Mouse (Mus musculus): ENCODE results near the gene Terb2. TPM values are rescaled to one million over a fixed set of nuclear protein-coding genes. Genes with fewer than 3 reads are reported as not detected.

Gene Terb2
- polyA plus RNA-seq, 1 experiment from 2014 or later, result not detected

DNA sequence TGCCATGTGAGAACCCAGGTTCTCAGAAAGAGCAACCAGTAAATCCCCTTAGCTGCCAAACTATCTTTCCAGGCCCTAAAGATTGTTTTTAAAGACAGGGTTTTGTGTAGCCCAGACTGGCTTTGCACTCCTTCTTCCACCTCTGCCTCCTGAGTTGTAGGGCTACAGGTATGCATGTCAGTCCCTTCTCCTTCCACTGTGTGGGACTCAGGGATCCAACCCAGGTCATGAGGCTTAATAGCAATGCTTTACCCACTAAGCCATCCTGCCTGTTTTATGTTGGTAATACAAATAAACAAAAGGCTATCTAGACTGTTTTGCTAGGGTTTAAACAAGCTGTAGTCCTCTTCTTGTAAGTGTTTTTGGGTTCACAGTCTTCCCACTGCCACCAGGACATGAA is 28.5 kb upstream of the Terb2 start:
- Histone ChIP-seq H3K4me2 (ENCODE audit: low read depth, low read length) (no peak overlapping the region), H3K4me1 (replicated peaks; ENCODE audit: control insufficient read depth, insufficient read depth, low read length) (peaks cover 4% of the 10 kb centered on the region; the same call in 1 of the 2 replicates), H3K27ac (ENCODE audit: low read length) (no peak overlapping the region), H3K9me3 (ENCODE audit: control insufficient read depth, low read length) (no peaks in the 10 kb centered on the region), H3K4me3 (ENCODE audit: low read length) (no peak overlapping the region), H3K9ac (ENCODE audit: low read length) (no peak overlapping the region), H3K36me3 (ENCODE audit: control insufficient read depth, insufficient read depth, low read length) (peaks cover 4% of the 10 kb centered on the region; the same call in 1 of the 2 replicates), H3K27me3 (ENCODE audit: control insufficient read depth, insufficient read depth, low read depth, low read length) (no peaks in the 10 kb centered on the region)
- ATAC-seq (ENCODE audit: low read depth), result no peak

DNA sequence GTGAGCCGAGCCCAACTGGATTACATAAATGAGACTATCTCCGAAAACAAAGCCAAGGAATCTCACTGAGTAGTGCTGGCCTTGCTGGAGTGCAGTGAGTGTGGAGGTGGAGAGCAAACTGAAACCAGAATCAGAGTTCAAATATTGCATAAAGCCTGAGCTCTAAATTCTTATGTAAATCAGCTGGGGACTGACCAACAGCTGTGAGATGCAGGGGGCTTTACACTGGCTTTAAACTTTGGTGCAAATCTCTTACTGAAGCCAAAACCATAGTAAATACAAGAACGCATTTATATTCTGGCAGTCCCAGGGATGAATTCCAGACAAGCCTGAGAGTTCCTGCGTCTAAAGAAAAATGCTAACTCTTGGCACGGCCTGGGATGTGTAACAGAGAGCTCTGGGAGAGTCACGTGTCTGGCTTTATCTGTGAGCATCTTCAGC is 27.7 kb upstream of the Terb2 start:
- H3K27ac ChIP-seq (ENCODE audit: low read length), result 0 out of 2 replicates have a peak overlapping the region, but pooled peaks have one; percentile 19
- H3K4me2 ChIP-seq (ENCODE audit: low read depth, low read length), result no peak overlapping the region
- H3K36me3 ChIP-seq (ENCODE audit: control insufficient read depth, insufficient read depth, low read length), result peaks cover 4% of the 10 kb centered on the region; the same call in 1 of the 2 replicates
- H3K9ac ChIP-seq (ENCODE audit: low read length), result no peak overlapping the region
- H3K27me3 ChIP-seq (ENCODE audit: control insufficient read depth, insufficient read depth, low read depth, low read length), result no peaks in the 10 kb centered on the region
- H3K4me1 ChIP-seq (replicated peaks; ENCODE audit: control insufficient read depth, insufficient read depth, low read length), result peaks cover 4% of the 10 kb centered on the region; the same call in 1 of the 2 replicates
- WGBS, result 17% methylated on average over 6 of the region's 6 CpGs
- no peaks in the 10 kb centered on the region for H3K9me3 ChIP-seq (ENCODE audit: control insufficient read depth, low read length)
- H3K4me3 ChIP-seq (ENCODE audit: low read length), result no peak overlapping the region
- peak; percentile 66 for ATAC-seq (ENCODE audit: low read depth)

DNA sequence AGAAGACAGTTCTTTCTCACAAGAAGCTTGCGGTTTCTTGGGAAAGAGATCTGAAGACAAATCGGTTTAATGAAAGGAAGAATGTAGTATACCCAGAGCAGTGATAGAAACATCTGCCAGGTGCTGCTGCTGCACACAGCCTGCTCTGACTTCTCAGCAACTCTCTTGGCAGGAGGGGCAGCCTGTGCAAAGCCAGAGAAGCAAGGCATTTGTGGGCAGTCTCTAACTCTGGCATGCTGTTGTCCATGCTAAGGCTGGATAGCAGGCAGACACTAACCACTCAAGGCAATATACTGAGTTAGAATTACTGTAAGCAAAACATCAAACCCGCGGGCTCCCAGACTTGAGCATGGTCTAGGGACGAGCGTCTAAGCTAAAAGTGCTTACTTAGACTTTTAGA is 26.4 kb upstream of the Terb2 start:
- Histone ChIP-seq H3K4me1 (replicated peaks; ENCODE audit: control insufficient read depth, insufficient read depth, low read length) (peaks cover 4% of the 10 kb centered on the region; the same call in 1 of the 2 replicates), H3K36me3 (ENCODE audit: control insufficient read depth, insufficient read depth, low read length) (peaks cover 4% of the 10 kb centered on the region; the same call in 1 of the 2 replicates), H3K4me3 (ENCODE audit: low read length) (no peak overlapping the region), H3K9ac (ENCODE audit: low read length) (no peak overlapping the region), H3K4me2 (ENCODE audit: low read depth, low read length) (no peak overlapping the region), H3K9me3 (ENCODE audit: control insufficient read depth, low read length) (no peaks in the 10 kb centered on the region), H3K27ac (ENCODE audit: low read length) (no peak overlapping the region), H3K27me3 (ENCODE audit: control insufficient read depth, insufficient read depth, low read depth, low read length) (no peaks in the 10 kb centered on the region)
- WGBS, result 70% methylated on average over 6 of the region's 6 CpGs
- ATAC-seq (ENCODE audit: low read depth), result no peak

DNA sequence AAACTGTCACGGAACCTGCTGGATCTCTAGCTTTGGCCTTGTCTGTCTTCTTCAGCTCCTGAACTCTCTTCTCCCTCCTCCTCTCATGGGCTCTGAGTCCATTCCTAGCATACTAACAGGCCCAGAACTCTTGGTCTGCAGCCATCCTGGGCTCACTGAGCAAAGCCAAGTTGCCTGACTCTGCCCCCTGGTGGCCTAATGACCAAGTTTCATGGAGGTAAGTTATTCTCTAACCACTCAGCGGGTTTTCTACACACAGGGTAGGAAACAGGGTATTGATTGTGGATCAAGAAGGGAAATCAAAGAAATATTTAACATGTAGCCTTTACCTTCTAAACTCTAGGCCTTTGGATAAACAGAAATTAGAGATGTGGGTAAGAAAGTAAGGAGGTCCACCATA is 25.4 kb upstream of the Terb2 start, which contains the start of gene Trim69:
TSS of gene Trim69 (plus strand) at position 21 of the 400 bp plus-strand sequence.
- WGBS, result 36% methylated on average over 2 of the region's 2 CpGs
- peak; percentile 72 for ATAC-seq (ENCODE audit: low read depth)
- Histone ChIP-seq H3K27me3 (ENCODE audit: control insufficient read depth, insufficient read depth, low read depth, low read length) (no peaks in the 10 kb centered on the region), H3K4me1 (replicated peaks; ENCODE audit: control insufficient read depth, insufficient read depth, low read length) (peaks cover 4% of the 10 kb centered on the region; the same call in 1 of the 2 replicates), H3K9ac (ENCODE audit: low read length) (no peak within 1 kb of the TSS), H3K9me3 (ENCODE audit: control insufficient read depth, low read length) (no peaks in the 10 kb centered on the region), H3K36me3 (ENCODE audit: control insufficient read depth, insufficient read depth, low read length) (no peaks in the 10 kb centered on the region), H3K27ac (ENCODE audit: low read length) (no peak within 1 kb of the TSS), H3K4me2 (ENCODE audit: low read depth, low read length) (no peak within 1 kb of the TSS), H3K4me3 (ENCODE audit: low read length) (no peak within 1 kb of the TSS)

DNA sequence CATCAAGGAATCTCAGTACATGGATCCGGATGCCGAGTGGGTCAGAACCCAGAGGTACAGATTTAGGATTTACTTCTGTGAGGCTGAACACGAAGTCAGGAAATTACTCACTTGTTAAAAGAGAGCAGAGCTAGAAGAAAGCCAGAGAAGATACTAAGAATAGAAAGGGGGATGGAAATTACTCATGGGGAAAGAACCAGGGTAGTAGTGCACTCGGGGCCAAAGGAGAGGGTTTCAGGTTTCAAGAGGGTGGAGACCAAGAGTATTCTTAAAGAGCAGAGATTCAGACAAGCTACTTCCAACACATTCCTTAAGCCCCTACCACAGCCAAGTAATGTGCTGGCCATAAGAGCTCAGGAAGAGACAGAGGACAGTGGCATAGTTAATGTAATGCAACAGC is 24.5 kb upstream of the Terb2 start:
- Histone ChIP-seq H3K9me3 (ENCODE audit: control insufficient read depth, low read length) (no peaks in the 10 kb centered on the region), H3K4me3 (ENCODE audit: low read length) (no peak overlapping the region), H3K27ac (ENCODE audit: low read length) (no peak overlapping the region), H3K9ac (ENCODE audit: low read length) (no peak overlapping the region), H3K27me3 (ENCODE audit: control insufficient read depth, insufficient read depth, low read depth, low read length) (no peaks in the 10 kb centered on the region), H3K4me1 (replicated peaks; ENCODE audit: control insufficient read depth, insufficient read depth, low read length) (peaks cover 4% of the 10 kb centered on the region; the same call in 1 of the 2 replicates), H3K4me2 (ENCODE audit: low read depth, low read length) (no peak overlapping the region), H3K36me3 (ENCODE audit: control insufficient read depth, insufficient read depth, low read length) (no peaks in the 10 kb centered on the region)
- WGBS, result 33% methylated on average over 4 of the region's 4 CpGs
- peak; percentile 56 for ATAC-seq (ENCODE audit: low read depth)

DNA sequence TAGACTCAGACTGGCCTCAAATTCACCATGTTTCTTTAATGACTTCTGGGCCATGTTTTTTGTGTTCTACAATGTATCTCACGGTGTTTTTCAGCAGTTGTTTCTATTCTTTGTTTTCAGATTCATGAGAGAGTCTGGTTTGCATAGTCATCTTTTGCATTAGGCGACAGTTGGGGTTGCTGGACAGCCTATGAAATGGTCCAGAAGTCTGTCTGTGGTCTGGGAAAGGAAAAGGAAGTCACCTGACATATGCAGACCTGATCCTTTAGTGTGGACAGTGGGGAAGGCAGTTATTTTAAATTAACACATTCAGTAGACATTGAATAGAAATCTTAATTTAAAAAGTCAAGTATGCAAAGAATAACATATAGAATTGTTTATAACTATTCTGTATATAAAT is 23.5 kb upstream of the Terb2 start:
- no peak overlapping the region for H3K4me2 ChIP-seq (ENCODE audit: low read depth, low read length)
- H3K27me3 ChIP-seq (ENCODE audit: control insufficient read depth, insufficient read depth, low read depth, low read length), result no peaks in the 10 kb centered on the region
- H3K9me3 ChIP-seq (ENCODE audit: control insufficient read depth, low read length), result no peaks in the 10 kb centered on the region
- no peaks in the 10 kb centered on the region for H3K36me3 ChIP-seq (ENCODE audit: control insufficient read depth, insufficient read depth, low read length)
- peaks cover 4% of the 10 kb centered on the region; the same call in 1 of the 2 replicates for H3K4me1 ChIP-seq (replicated peaks; ENCODE audit: control insufficient read depth, insufficient read depth, low read length)
- H3K9ac ChIP-seq (ENCODE audit: low read length), result no peak overlapping the region
- H3K27ac ChIP-seq (ENCODE audit: low read length), result no peak overlapping the region
- ATAC-seq (ENCODE audit: low read depth), result no peak
- no peak overlapping the region for H3K4me3 ChIP-seq (ENCODE audit: low read length)
- WGBS, result 80% methylated on average over 2 of the region's 2 CpGs

DNA sequence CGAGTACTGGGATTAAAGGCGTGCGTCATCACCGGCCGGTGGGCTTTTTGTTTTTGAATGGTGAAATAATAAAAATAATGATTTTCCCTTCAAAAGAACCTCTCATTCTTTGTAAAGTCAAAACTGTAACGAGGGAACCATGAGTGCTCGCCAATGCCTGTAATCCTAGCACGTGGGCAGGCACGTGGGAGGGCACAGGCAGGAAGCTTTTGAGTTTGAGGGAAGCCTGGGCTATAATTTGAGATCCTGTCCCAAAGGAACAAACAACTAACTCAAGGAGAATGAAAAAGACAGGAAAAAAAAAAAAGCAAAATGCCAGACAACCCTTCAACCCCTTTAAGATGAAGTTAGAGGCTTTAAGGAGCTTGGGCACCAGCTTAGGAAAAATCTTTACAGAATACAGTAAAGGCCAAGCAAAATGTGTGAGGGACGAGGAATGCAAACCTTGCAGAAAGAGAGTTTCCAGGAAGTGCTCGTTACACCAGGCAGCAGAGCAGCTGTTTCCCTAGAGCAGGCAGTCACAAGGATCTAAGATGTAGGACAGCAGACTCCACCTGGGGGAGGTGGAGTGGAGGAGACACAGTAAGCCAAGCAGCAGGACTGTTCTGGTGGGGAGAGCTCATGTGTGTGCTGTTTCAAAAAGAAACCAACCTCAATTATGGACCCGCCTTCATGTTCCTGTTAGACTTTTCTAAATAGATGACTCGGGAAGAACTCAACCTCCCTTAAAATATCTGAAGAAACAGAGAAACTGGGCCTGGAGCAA is 22.5 kb upstream of the Terb2 start:
- no peaks in the 10 kb centered on the region for H3K36me3 ChIP-seq (ENCODE audit: control insufficient read depth, insufficient read depth, low read length)
- no peaks in the 10 kb centered on the region for H3K9me3 ChIP-seq (ENCODE audit: control insufficient read depth, low read length)
- H3K4me1 ChIP-seq (replicated peaks; ENCODE audit: control insufficient read depth, insufficient read depth, low read length), result peaks cover 4% of the 10 kb centered on the region; the same call in 1 of the 2 replicates
- no peak overlapping the region for H3K27ac ChIP-seq (ENCODE audit: low read length)
- H3K27me3 ChIP-seq (ENCODE audit: control insufficient read depth, insufficient read depth, low read depth, low read length), result no peaks in the 10 kb centered on the region
- 69% methylated on average over 13 of the region's 13 CpGs for WGBS
- ATAC-seq (ENCODE audit: low read depth), result no peak
- H3K9ac ChIP-seq (ENCODE audit: low read length), result no peak overlapping the region
- no peak overlapping the region for H3K4me3 ChIP-seq (ENCODE audit: low read length)
- no peak overlapping the region for H3K4me2 ChIP-seq (ENCODE audit: low read depth, low read length)

DNA sequence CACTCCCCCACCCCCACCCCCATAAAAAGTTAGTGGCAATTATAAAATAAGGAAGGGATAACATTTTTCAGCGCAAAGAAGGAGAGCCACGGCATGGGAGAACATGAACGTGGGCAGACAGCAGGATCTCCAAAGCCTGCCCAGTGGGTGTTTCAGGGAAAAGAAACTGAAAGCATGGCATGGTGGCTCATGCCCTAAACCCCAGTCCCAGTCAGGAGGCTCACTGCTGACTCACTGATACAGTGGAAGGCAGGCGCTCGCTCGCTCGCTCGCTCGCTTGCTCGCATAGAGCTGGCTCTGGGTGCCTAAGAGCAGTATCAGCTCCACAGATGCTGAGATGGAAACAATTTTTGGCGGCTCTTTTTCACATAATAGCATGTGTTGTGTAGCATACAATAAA is 21.8 kb upstream of the Terb2 start:
- ATAC-seq (ENCODE audit: low read depth), result no peak
- Histone ChIP-seq H3K4me2 (ENCODE audit: low read depth, low read length) (no peak overlapping the region), H3K9ac (ENCODE audit: low read length) (no peak overlapping the region), H3K4me1 (replicated peaks; ENCODE audit: control insufficient read depth, insufficient read depth, low read length) (no peaks in the 10 kb centered on the region; the same call in 1 of the 2 replicates), H3K4me3 (ENCODE audit: low read length) (no peak overlapping the region), H3K27ac (ENCODE audit: low read length) (no peak overlapping the region), H3K36me3 (ENCODE audit: control insufficient read depth, insufficient read depth, low read length) (no peaks in the 10 kb centered on the region), H3K27me3 (ENCODE audit: control insufficient read depth, insufficient read depth, low read depth, low read length) (no peaks in the 10 kb centered on the region), H3K9me3 (ENCODE audit: control insufficient read depth, low read length) (no peaks in the 10 kb centered on the region)
- 79% methylated on average over 11 of the region's 11 CpGs for WGBS

DNA sequence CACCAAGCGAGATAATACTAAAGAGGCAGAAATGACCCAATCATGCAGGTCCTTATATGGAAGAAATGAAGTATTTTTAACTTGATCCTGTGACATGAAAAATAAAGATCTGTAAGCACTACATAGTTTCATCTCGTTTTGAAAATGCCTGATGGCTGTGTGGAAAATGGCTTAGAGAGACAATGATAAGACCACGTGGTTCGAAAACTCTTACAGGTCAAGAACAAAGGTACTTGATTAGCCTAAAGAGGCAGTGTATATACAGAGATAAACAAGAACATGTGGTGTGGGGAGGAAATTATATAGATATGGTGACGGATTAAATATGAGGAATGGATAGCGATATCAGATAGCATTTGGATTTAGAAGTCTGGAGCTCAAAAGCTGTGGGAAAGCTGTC is 14.8 kb upstream of the Terb2 start:
- Histone ChIP-seq H3K4me3 (ENCODE audit: low read length) (no peak overlapping the region), H3K9ac (ENCODE audit: low read length) (no peak overlapping the region), H3K36me3 (ENCODE audit: control insufficient read depth, insufficient read depth, low read length) (no peaks in the 10 kb centered on the region), H3K4me1 (replicated peaks; ENCODE audit: control insufficient read depth, insufficient read depth, low read length) (no peaks in the 10 kb centered on the region), H3K4me2 (ENCODE audit: low read depth, low read length) (no peak overlapping the region), H3K27ac (ENCODE audit: low read length) (no peak overlapping the region), H3K27me3 (ENCODE audit: control insufficient read depth, insufficient read depth, low read depth, low read length) (no peaks in the 10 kb centered on the region), H3K9me3 (ENCODE audit: control insufficient read depth, low read length) (no peaks in the 10 kb centered on the region)
- WGBS, result 70% methylated on average over 6 of the region's 6 CpGs
- ATAC-seq (ENCODE audit: low read depth), result no peak
